Mouse (Mus musculus): ENCODE results near the gene Rfng.

GRCm38 (mm10) chr11:120819556-120819955, 35.5 kb upstream of the Rfng start:
- no peak for TF ChIP-seq CTCF (IDR thresholded peaks at IDR 0.05; ENCODE audit: low read depth)
- TF ChIP-seq EP300 (optimal IDR thresholded peaks at IDR 0.05), result no peak

Measured in stomach, postnatal 0 days (tissue).